Mouse (Mus musculus) adrenal gland, adult (tissue): ENCODE data around the gene Habp2.

Source experiments
- DNase-seq, 2 experiments: peaks; one replicate each; pipeline ENCODE4 v3.0.0; 2022 to 2023; ENCODE audit warnings: low spot score in 1 of 2; ENCODE audit not compliant: inconsistent age in 2 of 2

The Habp2 gene

DNA sequence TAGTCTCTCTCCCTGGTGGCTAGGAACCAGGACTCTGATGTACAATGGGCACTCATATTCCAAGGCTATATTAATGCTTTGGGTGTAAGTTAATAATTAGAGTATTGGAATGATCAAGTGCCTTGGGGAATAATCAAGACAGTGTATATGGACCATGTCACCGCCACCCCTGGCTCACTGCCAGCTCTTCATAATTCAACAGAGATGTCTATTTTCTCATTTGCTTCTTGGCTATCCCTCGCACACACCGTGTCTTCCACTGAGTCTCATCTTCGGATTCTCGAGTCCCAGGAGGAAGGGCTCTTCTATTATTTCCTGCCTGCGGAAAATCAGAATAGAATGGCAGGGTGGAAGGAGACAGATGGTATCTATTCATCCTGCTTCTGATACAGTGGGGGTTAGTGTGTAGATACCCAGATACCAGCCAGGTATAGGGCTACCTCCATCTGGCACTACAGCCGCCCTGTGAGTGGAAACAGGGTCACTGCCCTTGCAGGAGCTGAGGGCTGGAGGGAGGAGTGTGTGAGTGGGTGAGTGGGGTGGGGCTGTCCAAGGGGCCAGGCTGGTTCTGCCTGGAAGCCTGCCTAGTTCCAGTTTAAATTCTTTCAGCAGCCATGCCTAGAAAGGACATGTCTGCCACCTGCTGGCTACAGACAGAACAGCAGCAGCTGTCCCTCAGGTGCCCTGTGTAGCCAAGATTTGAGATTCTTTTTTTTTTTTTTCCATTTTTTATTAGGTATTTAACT lies 7.9 kb downstream of the Habp2 start:
- DNase-seq = peak; percentile 51 to 85

GRCm38 (mm10) chr19:56296668-56297067 lies 9.7 kb downstream of the Habp2 start:
- DNase-seq = no peak

DNA sequence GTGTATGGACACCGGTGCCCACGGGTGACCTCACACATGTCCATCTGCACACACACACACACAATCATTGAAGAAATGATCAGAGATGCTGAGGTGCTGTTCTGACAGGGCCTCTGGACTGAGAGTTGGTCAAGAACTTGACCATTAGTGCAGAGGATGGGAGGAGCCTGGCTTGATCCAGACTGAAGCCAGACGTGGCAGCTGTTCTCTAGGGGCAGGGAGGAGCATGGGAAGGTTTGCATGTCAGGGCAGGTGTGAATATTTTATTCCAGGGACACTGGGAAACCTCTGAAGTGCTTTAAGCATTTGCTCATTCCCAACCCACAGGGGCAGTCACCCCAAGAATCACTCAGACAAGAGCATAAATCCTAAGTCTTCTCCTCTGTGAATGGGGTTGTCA lies 10.3 kb downstream of the Habp2 start:
- no peak for DNase-seq

DNA sequence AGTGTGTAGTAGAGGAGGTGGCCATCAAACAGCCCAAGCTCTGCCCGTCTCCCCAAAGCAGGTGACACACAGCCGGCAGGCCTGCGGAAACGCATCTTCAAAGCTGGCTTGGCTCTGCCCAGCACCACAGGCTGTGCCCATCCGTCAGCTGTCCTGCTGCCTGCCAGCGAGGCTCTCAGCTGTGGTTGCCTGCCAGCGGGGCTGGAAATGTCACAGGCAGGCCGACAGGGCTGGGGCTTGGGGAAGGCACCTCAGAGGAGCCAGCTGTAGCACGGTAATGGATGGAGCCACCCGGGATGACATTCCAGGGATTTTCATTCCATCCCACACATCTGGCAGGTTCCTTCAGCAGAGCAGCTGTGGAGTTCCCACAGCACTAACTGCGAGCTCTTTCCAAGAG lies 13.9 kb downstream of the Habp2 start:
- peak; percentile 53 to 74 for DNase-seq

GRCm38 (mm10) chr19:56316531-56316930 lies 29.6 kb downstream of the Habp2 start:
- peak; percentile 55 to 85 for DNase-seq

DNA sequence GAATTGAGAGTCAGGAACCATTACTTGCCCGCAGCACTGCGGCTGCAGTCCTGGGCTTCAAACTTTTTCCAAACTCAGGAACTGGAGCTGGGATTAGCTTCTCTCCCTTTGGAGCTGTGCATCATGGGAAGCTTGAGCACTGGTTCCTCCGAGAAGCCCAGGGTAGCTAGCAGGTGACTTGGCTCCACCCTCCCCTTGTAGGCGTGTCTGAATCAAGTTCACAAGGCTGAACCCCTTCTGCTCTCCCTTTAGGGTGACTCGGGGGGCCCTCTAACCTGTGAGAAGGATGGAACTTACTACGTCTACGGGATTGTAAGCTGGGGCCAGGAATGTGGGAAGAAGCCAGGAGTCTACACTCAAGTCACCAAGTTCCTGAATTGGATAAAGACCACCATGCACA lies 32.3 kb downstream of the Habp2 start:
- DNase-seq = no peak

GRCm38 (mm10) chr19:56319629-56320028 lies 32.7 kb downstream of the Habp2 start:
- DNase-seq = no peak

DNA sequence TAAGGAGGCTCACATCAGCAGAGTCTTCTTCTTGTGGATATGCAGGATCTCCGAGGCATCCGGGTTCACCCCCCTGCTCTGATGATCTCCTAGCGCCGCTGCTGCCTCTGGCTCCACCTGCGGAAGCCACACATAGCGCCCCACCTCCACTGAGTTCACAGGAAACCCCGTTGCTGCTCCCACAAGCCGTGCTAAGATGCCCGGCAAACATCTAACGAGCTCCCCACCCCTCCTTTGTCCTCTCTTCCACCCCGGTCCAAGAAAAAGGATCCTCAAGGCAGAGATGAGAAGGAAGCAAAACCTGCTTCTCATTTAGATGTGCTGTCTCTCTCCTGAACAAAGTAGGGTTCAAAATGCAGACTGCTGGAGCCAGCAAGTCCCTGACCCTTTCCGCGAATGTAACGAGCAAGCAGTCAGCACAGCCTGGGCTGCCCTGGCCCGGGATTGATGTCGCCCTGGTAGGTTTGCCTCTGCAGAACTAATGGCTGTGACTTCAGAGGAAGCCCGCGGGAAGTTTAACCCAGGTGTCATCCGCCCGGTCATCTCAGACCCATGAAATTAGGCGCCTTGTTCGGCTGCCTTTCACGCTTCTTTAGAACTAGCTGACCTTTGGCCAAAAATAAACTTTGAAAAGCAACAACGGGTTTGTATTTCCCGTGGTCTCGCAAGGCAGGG lies 33.4 kb downstream of the Habp2 start:
- peak in 1 of 2 experiments; percentile 31 for DNase-seq

DNA sequence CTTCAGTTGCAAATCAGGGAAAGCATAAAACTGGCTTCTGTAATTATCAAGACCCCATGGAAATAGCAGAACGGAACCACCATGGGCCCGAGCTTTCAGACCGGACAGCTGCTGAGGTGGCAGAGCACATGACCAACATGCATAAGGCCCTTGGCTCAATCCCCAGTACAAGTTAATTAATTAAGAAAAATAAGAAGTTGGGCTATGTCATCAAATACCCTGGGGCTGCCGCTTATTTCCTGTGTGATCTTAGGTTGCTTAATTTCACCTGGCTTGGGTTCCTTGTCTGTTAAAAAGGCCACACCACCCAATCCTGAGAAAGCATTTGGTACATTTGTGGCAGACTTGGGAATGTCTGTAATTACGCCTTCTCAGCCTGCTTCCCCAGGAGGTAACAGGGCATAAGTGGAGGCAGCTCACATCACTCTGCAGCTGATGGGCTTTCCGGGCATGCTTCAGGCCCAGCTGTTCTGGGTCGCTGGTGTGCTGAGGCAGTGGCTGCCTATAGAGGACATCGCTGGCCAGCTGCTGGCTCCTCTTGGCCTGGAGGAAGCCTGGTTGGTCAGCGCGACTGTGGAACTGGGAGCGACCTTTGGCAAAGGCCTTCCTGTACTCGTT lies 34.5 kb downstream of the Habp2 start:
- DNase-seq = no peak

DNA sequence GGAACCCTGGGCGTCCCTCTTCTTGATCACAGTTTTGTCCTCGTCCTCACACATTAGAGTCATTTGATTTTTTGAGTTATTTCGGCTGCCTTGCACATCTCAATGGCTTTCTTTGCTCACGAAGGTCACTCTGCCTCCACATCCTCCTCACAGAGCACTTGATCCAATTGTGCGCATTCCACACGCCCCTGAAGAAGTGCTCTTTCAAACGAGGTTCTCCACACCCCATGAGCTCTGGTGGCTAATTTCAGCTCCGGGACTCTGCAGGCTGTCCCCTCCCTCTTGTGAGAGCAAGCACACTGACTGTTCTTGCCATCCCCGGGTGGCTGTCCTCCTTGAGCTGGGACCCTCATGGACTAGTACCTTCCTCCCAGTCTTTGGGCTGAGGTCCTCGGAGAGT lies 38.7 kb downstream of the Habp2 start:
- no peak for DNase-seq

- DNase-seq = no peak
These were observed 39.4 kb downstream of the Habp2 start for GRCm38 (mm10) chr19:56326243-56326855.

DNA sequence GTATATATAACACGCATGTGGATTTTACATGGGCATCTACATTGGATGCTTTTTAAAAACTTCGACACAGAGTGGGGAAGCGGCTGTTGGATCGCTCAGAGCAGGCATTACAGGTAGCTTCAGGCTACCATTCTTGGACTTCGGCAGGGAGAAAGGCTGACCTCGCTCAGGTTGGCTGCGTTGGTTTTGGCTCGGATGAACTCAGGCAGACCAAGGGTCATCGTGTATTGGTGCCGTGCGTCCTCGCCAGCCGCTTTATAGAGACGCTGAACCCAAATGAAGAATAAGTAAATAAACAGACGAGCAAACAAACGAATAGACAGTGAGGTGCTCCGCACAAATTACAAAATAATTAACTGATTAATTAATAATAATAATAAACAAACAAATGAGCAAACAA lies 49.4 kb downstream of the Habp2 start:
- DNase-seq = no peak

- DNase-seq = no peak
These were observed 49.9 kb downstream of the Habp2 start for GRCm38 (mm10) chr19:56336826-56337225.

GRCm38 (mm10) chr19:56342006-56342405 lies 55.1 kb downstream of the Habp2 start:
- DNase-seq = peak; percentile 90 to 94

DNA sequence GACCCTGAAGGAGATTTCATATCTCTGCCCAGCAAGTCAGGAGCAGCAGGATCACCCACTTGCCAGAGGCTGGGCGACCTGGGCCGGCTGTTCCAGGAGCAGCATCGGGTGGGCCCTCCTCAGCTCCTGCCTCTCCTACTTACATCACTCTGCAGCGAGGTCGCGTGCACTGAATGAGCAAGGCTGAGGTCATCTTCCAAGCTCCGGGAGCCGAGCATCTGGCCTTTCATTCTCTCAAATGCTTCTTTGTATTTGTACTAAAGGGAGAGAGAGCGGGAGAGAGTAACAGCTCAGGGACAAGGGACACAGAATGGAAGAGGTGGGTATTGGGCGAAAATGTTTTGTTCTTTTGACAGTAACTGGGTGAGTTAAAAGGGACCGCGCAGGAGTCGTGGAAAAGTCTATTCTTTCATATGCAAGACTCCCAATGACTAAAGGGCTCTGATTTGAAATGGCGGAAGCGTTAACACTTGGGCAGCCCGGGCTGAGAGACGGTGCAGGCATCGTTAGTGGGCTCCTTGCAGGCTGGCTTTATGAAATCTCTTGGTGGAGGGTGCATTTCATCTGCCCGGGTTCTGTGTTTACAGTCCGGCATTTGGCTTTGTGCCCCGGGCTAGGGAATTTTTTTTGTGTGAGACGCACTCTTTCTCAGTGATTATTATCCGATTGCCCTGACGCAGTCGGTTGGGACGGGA lies 57.1 kb downstream of the Habp2 start:
- DNase-seq = peak; percentile 80 to 84

DNA sequence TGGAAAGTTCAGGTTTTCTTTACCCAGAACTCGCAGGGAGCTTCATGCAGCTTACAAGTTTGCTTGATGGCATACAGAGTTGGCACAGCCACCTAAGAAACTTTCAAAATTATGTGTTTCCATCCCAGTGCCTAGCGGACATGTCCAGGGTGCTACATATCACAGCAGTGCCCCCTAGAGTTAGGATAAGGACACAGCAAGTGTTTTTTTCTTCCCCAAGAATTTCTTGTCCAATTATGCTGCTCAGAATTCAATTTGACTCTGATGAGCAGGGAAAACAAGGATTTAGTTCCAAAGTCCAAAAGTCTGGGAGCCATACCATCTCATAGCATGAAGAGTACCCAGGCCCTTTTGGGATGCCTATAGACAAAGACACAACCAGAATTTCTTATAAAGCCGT lies 59.1 kb downstream of the Habp2 start:
- peak in 1 of 2 experiments; percentile 78 for DNase-seq

DNA sequence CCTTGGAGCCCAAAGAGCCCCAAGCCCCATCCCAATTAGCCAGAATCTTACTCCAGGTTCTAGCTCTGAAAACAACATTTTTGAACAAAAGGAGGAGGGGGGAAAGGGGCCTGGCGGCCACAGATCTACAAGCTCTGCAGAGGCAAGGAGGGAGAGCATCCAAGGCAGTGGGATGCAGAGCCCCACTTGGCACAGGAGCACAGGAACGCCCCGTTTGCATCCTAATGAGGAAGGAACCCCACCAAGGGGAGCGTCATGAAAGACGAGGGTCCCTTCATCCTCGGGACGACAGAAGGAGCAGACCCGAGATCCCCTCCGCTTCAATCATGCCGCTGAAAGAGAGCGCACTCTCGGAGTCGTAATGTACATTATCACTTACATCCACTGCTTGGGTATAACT lies 59.8 kb downstream of the Habp2 start:
- no peak for DNase-seq

GRCm38 (mm10) chr19:56349295-56349694 lies 62.4 kb downstream of the Habp2 start:
- DNase-seq = peak in 1 of 2 experiments; percentile 44

DNA sequence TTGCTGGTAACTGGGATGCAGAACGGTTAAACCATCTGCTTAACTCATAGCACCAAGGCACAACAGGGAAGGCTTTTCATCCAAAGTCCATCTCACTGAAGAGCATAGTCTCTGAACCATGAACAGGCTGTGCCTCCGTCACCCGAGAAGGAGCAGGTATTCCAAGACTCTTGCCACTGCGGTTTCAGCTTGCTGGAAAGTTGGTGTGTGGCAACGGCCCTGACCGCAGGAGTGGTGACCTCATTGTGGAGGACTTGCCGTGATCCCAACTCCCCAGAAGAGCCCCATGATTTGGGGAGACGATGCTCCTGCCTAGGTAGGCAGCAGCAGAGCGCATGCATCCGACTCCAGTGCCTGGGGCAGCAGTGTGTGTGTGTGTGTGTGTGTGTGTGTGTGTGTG lies 66.8 kb downstream of the Habp2 start:
- DNase-seq = no peak

DNA sequence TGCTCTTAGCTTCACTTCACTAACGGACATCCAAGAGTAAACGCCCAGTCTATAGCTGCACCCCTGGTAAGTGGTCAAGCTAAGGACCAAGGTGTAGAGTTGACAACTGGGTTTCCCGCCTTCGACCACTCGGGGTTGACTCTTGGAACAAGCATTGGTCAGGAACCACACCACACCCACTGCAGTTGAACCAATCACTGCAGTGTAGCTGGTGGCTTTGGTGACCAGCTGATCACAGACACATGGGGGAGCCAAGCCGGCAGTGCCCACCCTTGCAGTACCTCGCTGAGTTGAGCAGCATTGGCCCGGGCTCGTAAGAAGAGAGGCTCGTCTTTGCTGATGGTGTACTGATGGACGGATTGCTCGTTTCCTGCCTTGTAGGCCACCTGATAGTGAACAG lies 68.3 kb downstream of the Habp2 start:
- DNase-seq = no peak
